Mouse (Mus musculus) testis, postnatal 14 days (tissue): Measurements from ENCODE around the gene Gpr141.

Source experiments
- DNase-seq: peaks from one replicate; pipeline ENCODE4 v3.0.0; 2021; ENCODE audit warnings: low spot score

The Gpr141 gene

DNA sequence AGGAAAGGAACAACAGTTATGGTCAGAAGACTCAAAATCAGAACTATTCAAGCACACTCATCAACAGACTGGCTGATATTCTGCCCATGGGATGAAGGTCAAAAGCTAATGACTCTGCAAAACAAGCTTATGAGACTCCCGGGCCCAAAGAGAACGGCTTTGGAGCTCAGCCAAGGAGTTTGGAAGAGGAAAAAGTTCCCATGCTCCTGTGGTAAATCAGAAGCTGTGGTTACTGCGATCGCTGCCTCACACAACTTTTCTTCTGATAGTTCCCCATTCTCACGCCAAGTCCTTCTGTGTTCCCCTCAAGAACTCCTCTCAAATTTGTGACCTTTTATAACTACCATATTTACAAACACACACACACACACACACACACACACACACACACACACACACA lies 105.1 kb downstream of the Gpr141 start:
- no peak for DNase-seq

DNA sequence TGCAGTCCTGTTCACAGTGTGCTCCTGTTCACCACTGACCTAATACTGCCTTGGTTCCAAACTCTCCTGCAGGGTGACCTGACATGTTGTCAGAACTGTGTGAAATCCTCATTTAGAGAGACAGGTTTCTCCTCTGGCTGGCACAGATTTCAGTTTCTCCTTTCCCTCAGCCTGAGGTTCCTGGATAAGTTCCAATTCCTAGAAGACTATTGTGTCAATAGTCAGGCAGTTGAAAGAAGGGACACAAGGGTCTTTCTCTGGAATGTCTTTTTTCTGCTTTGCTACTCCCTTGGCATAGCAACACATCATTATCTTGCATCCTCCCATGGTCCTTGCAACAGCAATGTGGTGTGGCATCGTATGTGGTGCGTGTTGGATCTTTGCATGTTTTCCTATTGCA lies 106.9 kb downstream of the Gpr141 start:
- DNase-seq, result no peak

DNA sequence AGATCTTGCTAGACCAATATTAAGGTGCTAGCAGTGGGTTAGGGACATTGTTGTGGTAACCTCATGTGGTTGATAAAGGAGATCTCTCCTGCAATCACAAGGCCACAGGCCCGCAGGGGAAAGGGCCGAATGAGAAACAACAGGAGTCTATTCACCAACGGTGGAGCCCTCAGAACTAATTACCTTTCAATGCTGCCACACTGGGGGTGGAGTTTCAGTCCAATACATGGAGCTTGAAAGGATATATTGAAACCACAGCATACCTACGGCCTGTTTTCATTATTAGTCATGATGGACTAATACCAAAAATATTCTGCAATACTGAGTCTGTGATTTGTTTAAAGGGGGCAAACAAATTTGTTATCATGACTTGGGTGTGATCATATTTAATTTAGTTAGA lies 120.3 kb downstream of the Gpr141 start:
- no peak for DNase-seq

DNA sequence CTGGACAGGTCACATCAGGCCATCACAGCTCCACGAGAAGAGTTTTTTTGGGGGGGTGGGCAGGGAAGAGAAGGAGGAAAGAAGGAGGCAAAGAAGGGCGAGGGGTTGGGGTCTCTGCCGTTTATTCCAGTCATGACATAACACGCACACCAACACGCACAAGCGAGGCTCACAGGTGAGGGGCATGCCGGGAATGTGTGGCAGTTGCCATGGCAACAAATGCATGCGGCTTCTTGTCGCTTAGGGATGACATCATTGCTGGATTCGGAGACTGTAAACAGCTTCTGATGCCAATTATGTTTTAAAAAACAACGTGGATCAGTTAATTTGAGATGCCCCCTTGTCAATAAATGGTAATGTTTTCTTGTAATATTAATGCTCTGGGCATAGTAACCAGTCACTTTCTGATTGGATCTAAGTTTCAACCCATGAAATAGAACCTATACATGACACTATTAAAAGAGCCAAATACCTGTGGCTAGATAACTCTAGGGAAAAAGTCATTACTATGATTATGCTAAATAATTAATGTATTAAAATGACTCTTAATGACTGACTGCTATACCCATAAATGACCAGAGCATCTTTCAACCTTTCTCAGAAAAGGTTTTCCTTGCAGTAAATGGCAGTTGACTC lies 122.5 kb downstream of the Gpr141 start:
- DNase-seq, result peak; percentile 16

DNA sequence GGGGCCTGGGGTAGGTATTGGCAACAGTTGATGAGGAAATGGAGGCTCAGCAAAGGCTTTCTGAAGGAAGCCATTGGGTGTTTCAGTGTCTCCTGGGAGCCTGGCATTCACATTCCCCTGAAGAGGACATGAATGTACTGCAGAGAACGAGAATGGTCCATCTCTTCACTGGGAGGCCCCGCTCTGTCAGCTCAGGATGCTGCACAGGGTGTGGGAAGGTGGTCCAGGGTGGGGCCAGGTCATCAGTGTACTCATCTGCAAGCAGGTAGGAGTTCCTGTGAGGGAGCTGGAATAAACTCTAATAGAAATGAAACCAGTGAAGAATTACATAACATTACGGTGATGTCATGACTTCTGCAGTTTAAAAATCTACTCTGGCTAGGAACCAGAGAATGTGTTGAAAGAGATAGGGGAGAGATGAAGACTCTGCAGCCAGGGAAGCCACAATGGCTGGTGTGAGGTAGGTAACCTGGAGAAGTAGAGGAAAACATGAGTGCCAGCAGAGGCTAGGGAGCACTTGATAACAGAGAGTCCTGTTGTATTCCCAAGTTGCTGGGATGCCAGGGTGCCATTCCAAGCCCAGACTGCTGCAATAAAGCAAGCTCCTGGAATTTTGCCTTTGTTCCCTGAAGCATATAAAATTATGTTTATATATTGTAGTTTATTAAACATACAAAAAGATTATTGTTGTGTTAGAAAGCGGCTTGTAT lies 123.2 kb downstream of the Gpr141 start:
- DNase-seq, result no peak
